Mouse (Mus musculus) urinary bladder, postnatal 25 days (tissue): ENCODE measurements around the gene Grik3.

Experiments
- DNase-seq: peaks from one replicate; pipeline ENCODE4 v3.0.0; 2022; ENCODE audit warnings: low spot score

The Grik3 gene

GRCm38 (mm10) chr4:125490661-125491504, at the start of gene Grik3:
TSS of gene Grik3 (plus strand) at chr4:125490700.
- no peak for DNase-seq

DNA sequence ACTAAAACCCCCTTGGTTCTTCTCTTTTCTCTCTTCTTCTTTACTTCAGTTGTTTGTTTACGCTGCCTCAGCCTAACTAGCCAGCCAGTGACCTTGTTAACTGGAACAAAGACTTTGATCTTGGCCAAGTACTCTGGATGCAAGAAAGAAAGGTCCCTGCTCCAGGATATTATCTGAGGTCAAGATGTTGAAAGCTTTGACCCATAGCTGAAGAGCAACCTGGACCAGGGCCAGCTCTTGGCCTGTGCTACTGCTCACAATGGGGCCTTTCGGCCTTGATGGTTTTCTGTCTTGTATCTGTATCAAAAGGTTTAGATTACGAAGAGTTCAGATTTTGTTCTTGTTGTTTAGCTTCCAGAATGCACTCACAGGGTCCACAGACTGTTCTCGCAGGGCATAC, 48.7 kb upstream of the Grik3 start:
- DNase-seq = no peak

DNA sequence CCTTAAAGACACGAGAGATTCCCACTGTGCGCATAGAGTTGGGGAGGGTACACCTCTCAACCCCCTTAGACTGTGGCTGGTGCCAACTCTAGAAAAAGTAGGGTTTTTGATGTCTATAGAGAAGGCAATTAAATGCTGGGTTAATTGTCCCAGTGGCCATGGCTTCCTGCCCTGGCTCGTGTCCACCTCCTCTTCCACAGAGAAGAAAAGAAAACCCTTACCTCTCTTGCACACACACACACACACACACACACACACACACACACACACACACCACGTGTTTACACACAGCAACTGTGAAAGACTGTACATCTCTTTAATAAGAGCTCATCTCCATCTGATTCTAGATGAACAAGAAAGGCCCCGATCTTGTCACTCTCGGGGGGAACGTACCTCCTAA, 46.1 kb upstream of the Grik3 start:
- DNase-seq = no peak

DNA sequence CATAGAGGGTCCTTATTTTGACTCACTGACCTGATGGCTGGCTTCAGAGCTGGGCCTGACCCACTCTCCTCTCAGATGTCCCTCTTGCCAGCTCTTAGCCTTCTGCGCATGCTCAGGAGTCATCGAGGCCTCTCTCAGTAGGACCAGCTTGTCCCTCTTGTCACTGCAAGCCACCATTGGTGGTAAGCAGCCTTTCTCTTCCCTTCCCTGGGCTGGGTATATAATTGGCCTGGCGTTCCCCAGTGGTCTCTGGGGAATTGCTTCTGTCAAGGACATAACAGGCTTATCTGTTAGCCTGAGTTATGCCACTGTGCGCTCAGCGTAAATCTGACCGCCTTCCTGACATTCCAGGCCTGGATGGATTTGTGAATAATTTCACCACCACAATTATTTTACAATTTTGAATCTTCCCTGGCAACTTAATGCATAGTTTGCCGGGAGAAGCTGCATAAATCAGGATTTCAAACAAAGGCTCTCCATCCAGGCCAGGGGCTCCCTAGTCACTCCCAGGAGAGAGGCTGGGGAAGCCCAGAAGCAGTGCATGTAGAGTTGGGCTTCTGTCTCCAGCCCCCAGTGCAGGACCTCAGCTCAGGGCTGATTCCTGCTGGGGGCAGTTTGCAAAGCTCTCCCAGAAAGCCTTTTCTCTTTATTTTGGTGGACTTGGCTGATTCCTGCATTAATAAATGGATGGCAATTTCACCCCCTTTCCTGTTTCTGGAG, 39.7 kb upstream of the Grik3 start:
- no peak for DNase-seq

- no peak for DNase-seq
Observed at GRCm38 (mm10) chr4:125451821-125452220, 38.7 kb upstream of the Grik3 start.

DNA sequence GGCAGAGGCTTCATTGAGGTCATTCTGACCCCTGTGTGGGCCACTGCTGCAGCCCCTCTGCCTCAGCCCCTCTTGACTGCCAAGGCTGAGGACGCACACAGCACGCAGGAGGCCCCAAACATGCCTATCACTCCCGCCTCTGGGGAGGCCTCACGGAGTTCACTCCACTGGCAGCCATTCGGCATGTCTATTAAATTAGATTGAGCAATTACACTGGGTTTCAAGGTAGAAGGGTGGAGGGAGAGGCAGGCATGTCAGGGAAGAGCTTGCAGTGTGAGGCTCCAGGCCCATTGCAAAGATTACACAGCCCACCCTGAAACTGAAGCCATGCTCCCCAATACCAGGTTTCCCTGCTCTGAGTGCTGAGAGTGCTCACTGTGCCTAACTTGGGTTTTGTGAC, 34.0 kb upstream of the Grik3 start:
- no peak for DNase-seq

- no peak for DNase-seq
Observed at GRCm38 (mm10) chr4:125457152-125458093, 33.1 kb upstream of the Grik3 start.

DNA sequence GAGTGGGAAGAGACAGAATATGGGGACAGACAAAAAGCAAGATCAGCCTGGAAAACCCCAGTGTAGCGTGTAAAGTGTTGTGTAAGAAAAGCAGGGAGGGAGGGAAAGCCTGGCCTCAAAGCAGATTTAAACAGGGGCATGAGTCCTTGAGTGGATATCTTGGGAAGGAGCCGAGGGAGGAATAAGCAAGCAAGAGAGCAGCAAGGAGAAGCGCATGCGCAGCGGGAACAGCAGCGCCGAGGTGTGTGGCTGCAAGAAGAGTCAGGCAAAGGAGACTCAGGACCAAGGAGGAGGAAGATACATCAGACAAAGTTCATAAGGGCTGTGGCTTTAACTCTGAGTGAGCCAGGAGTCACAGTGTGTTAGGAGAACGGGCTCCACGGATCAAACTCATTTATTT, 30.7 kb upstream of the Grik3 start:
- no peak for DNase-seq

DNA sequence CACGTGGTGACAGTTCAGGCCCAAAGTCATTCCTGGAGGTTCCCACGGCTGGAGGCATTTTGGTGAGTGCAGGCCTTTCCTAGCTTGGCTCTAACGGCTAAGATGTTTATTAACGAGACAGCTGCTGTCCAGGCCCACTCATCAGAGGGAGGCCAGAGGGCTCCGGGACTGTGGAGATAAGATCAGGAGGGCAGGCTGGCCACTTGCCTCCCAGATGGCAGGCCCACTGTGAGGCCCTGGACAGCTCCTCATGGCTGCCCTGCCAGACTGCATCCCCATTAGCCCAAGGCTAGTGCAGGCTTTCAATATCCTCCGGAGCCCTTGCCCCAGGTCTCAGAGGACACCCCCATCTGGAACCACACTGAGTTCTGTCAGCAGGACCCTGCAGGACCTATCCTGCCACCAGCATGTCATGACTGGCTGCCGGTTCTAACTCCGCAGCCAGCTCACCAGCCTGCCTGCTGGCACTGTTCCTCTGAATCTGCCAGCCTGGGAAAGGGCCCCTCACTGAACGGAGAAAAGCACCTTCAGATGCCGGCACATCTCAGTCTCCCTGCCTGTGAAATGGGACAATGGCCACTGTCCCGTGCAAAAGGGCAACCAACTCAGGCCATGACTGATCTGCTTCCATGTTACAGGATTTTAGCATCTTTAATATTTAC, 20.7 kb upstream of the Grik3 start:
- DNase-seq = no peak

DNA sequence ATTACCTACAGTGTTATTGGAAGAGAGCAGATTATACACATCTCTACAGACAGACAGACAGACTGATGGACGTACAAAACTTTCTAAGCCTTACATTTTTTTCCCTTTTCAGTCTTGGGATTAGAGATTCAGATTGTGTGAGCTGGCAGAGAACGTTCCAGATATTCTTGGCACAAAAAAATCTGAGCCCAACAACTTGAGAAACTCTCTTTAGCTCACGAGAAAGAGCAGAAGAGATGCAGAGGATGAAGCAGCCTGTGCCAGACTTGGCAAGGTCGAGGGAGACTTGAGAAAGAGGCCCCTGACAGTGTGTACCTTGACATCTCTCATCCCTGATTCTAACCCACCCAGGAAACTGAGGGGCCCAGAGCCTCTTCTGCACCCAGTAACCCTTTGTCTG, 15.6 kb upstream of the Grik3 start:
- DNase-seq = no peak

GRCm38 (mm10) chr4:125478071-125478470, 12.4 kb upstream of the Grik3 start:
- DNase-seq = no peak

- DNase-seq = no peak
Observed at GRCm38 (mm10) chr4:125481256-125481655, 9.2 kb upstream of the Grik3 start.

DNA sequence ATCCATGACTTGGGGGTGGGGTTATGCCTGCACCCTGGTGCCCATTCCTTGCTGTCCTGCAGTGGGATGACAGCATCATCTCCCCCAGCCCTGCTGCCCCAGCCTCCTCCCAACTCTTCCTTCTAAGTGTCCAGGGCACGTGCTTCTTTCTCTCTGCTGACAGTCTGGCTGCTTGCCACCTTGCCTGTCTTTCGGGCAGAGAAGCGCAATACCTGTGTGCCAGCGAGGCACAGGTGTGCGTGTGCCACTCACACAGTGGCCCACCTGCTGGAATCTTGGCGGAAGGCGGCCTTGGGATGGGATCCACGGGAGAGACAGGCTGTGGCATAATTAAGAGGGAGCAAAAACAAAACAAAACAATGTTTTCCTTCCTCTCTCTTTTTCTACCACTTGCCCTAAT, 6.4 kb upstream of the Grik3 start:
- no peak for DNase-seq

- DNase-seq = no peak
Observed at GRCm38 (mm10) chr4:125485416-125486239, 4.9 kb upstream of the Grik3 start.

DNA sequence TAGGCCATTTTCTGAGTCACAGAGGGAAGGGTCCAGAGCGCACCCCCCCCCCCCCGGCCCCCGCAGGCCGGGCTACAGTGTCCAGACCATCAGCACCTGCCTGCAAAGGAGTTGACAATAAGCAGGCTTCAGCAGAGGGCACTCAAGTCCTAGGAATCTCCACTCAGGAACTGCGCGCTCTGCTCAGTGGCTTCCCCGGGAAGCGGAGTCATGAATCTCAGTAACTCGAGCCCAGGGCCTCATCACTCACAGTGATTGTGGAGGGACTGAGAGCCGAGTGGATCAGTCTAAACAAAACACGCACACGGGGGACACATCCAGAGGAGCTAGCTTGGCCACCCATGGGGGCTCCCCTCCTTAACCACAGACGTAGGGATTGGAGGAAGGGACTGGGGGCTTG, 3.9 kb upstream of the Grik3 start:
- no peak for DNase-seq

DNA sequence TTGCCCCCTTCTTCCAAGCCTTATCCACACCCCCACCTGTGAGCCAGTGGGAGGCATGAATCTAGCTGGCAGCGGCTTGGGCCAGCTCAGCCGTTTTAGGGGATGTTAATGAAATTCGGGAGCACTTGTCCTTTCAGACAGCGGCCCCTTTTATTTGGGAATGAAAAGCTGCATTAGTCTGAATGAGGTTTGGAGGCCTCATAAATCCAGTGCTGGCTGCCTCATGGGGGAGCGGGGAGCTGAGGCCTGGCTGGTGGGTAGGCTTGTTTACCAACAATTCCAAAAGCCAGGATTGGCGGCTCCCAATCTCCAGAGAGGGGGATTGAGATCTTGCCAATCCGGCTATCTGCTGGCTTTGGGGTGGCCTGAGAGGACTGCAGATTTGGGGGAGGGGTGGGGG, 3.5 kb upstream of the Grik3 start:
- no peak for DNase-seq

DNA sequence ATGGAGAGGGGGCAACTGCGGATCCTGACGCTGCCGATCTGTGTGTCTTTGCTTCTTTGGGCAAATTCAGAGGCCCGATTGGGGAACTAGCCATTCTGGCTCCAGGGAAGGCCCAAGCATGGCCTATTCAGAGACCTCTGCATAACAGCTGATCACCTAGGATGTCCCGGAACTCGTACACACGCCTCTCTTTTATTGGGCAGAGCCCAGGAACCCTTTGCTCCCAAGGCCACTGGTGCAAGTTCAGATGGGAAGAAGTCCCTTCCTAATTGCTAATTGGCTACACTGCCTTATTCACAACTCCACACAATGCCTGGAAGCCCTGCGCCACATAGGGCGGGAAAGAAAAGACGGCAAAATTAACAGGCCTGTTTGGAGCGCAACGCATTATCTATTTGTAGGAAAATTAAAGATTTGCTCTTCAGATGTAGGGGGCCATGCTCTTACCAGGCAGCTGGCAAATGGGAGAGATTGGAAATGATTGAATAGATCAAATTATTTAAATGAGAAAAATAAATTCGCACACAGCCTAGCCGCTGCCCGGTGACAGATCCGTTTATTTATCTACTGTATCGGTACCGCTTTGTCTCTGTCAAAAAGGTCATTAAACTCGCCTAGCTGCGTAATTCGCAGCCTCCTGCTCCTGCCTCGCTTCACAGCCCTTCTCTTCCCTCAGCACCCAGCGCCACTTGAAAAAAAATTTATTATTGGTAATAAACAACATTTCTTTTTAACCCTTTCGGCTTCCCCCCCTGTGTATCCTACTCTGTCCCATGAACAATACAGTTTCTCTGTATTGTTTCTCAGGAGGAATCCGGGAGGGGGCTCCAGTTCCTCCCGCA, 1.5 kb upstream of the Grik3 start:
- DNase-seq = no peak

DNA sequence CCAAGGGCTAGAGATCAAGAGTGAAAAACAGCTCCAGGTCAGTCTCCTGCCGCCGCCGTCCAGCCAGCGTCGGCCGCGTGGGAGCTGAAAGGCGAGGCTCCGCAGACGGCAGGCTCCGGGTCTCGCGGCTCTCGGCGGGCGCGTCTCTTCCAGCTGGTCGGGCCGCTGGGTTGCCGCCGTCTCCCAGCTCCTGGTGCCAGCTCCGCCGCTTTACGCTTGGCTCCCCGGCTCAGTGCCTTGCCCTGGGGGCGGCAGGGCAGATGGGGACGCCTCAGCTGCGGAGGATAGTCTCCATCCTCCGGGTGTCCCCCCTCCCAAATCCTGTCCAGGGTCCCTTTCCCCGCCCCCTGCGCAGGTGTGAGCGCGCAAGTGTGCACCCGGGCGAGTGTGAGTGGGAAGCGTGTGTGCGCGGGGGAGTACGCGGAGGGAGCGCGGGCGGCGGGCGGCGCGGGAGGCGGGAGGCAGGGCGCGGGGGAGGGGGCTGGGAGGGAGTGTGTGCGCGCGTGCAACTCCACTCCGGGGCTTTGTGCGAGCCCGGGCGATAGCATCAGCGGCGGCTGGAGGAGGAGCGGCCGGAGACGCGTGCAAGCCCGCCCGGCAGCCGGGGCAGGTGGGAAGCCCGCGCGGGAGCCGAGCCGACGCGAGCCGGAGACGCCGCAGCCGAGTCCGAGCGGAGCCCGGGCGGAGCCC, 454 bp upstream of the Grik3 start:
- DNase-seq = peak; percentile 24

- no peak for DNase-seq
Observed at GRCm38 (mm10) chr4:125491505-125492121, 1.1 kb downstream of the Grik3 start.
